Mouse (Mus musculus): ENCODE data around the gene Cdc34. TPM values are rescaled to one million over a fixed set of nuclear protein-coding genes. Genes with fewer than 3 reads are reported as not detected.

The Cdc34 gene
- polyA plus RNA-seq, 1 experiment, result 117 TPM

GRCm38 (mm10) chr10:79683726-79684640, 2.0 kb downstream of the Cdc34 start:
- Histone ChIP-seq H3K4me3 (ENCODE audit: insufficient read depth, low read length) (peak overlapping the region; percentile 88), H3K27ac (ENCODE audit: insufficient read depth, low read length) (peak overlapping the region; percentile 51), H3K4me1 (ENCODE audit: control insufficient read depth, insufficient read depth, low read length) (peaks cover 9% of the 10 kb centered on the region)
- no peak for TF ChIP-seq CTCF (IDR thresholded peaks at IDR 0.05; ENCODE audit: borderline replicate concordance, insufficient read depth, low read length)
- no peak for TF ChIP-seq POLR2A (IDR thresholded peaks at IDR 0.05; ENCODE audit: low read depth, low read length)

DNA sequence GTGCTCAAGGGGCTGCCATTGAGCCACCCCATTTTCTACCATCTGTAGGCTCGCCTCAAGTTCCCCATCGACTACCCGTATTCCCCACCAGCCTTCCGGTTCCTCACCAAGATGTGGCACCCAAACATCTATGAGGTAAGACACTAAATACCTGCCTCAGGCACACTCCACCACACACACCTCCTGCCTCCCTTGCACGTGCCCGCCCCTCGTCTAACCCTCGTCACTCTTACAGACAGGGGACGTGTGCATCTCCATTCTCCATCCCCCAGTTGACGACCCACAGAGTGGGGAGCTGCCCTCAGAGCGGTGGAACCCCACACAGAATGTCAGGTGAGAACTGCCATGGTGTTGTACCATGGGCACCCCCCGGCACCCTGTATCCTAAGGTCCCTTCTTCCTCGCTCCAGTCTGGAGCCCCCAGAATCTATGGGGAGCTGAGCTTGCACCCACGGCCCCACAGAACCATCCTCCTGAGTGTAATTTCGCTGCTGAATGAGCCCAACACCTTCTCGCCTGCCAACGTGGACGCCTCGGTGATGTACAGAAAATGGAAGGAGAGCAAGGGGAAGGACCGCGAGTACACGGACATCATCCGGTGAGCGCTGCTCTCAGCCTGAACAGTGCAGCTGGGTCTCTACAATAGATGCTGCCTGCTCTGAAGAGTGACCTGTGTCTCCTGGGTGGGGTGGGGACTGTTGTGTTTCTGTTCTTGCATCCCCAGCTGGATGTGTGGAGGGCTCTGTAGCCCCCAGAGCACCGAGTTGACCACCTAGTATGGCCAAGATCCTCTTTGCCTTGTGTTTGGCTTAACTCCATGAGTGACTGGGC, 3.0 kb downstream of the Cdc34 start:
- Histone ChIP-seq H3K4me3 (ENCODE audit: insufficient read depth, low read length) (no peak overlapping the region), H3K4me1 (ENCODE audit: control insufficient read depth, insufficient read depth, low read length) (peaks cover 9% of the 10 kb centered on the region), H3K27ac (ENCODE audit: insufficient read depth, low read length) (no peak overlapping the region)
- no peak for TF ChIP-seq CTCF (IDR thresholded peaks at IDR 0.05; ENCODE audit: borderline replicate concordance, insufficient read depth, low read length)
- no peak for TF ChIP-seq POLR2A (IDR thresholded peaks at IDR 0.05; ENCODE audit: low read depth, low read length)

GRCm38 (mm10) chr10:79686219-79686618, 4.2 kb downstream of the Cdc34 start:
- Histone ChIP-seq H3K27ac (ENCODE audit: insufficient read depth, low read length) (no peak overlapping the region), H3K4me1 (ENCODE audit: control insufficient read depth, insufficient read depth, low read length) (peaks cover 9% of the 10 kb centered on the region), H3K4me3 (ENCODE audit: insufficient read depth, low read length) (no peak overlapping the region)
- no peak for TF ChIP-seq CTCF (IDR thresholded peaks at IDR 0.05; ENCODE audit: borderline replicate concordance, insufficient read depth, low read length)
- TF ChIP-seq POLR2A (IDR thresholded peaks at IDR 0.05; ENCODE audit: low read depth, low read length), result no peak

- TF ChIP-seq CTCF (IDR thresholded peaks at IDR 0.05; ENCODE audit: borderline replicate concordance, insufficient read depth, low read length), result no peak
- TF ChIP-seq POLR2A (IDR thresholded peaks at IDR 0.05; ENCODE audit: low read depth, low read length), result no peak
- Histone ChIP-seq H3K4me3 (ENCODE audit: insufficient read depth, low read length) (no peak overlapping the region), H3K4me1 (ENCODE audit: control insufficient read depth, insufficient read depth, low read length) (peaks cover 9% of the 10 kb centered on the region), H3K27ac (ENCODE audit: insufficient read depth, low read length) (no peak overlapping the region)
These were observed 4.7 kb downstream of the Cdc34 start for GRCm38 (mm10) chr10:79686691-79687090.

DNA sequence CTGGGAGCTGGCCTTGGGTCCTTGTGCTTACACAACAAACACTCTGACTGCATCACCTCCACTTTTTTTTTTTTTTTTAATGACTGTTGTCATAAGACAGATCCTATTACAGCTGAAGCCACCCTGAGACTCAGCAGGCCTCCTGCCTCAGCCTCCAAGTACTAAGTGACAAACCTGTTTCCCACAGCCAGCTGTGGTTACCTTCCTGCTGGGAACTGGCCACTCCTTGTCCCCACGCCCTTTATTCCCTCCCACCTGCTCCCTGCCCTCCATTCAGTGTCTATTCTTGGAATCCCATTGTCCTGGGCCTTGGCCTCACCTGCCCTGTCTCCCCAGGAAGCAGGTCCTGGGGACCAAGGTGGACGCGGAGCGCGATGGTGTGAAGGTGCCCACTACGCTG, 5.5 kb downstream of the Cdc34 start:
- Histone ChIP-seq H3K4me3 (ENCODE audit: insufficient read depth, low read length) (no peak overlapping the region), H3K4me1 (ENCODE audit: control insufficient read depth, insufficient read depth, low read length) (peaks cover 9% of the 10 kb centered on the region), H3K27ac (ENCODE audit: insufficient read depth, low read length) (no peak overlapping the region)
- TF ChIP-seq POLR2A (IDR thresholded peaks at IDR 0.05; ENCODE audit: low read depth, low read length) (no peak), CTCF (IDR thresholded peaks at IDR 0.05; ENCODE audit: borderline replicate concordance, insufficient read depth, low read length) (no peak)

DNA sequence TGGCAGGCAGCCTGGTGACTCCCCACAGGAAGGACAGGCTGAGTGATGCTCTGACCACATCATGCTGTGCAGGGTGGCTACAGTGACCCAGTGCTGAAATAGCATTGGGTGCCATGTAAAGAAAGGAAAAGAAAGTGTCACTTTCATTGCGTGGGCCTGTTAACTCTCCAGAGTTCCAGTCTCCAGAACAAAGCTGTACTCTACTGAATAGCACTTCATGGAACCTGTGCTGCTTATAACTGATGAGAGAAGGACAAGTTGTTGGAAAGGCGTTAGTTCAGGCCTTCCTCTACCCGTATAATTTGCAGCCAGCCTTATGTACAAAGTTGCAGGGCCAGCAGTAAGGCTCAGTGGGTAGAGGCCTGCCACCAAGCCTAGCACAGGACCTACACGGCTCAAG, 6.7 kb downstream of the Cdc34 start, which contains the start of gene Gzmm:
Gene Gzmm (plus strand): TSS at position 301 of the 400 bp plus-strand sequence.
- Histone ChIP-seq H3K4me3 (ENCODE audit: insufficient read depth, low read length) (no peak within 1 kb of the TSS), H3K4me1 (ENCODE audit: control insufficient read depth, insufficient read depth, low read length) (peaks cover 9% of the 10 kb centered on the region)
- TF ChIP-seq CTCF (IDR thresholded peaks at IDR 0.05; ENCODE audit: borderline replicate concordance, insufficient read depth, low read length) (no peak), POLR2A (IDR thresholded peaks at IDR 0.05; ENCODE audit: low read depth, low read length) (no peak)

GRCm38 (mm10) chr10:79689178-79689577, 7.2 kb downstream of the Cdc34 start:
- TF ChIP-seq CTCF (IDR thresholded peaks at IDR 0.05; ENCODE audit: borderline replicate concordance, insufficient read depth, low read length) (no peak), POLR2A (IDR thresholded peaks at IDR 0.05; ENCODE audit: low read depth, low read length) (no peak)
- peaks cover 5% of the 10 kb centered on the region for H3K4me1 ChIP-seq (ENCODE audit: control insufficient read depth, insufficient read depth, low read length)
- H3K27ac ChIP-seq (ENCODE audit: insufficient read depth, low read length), result no peak overlapping the region
- no peak overlapping the region for H3K4me3 ChIP-seq (ENCODE audit: insufficient read depth, low read length)

More for the DNA sequence above, 6.7 kb downstream of the Cdc34 start, which contains the start of gene Gzmm:
- no peak within 1 kb of the TSS for H3K27ac ChIP-seq (ENCODE audit: insufficient read depth, low read length)

GRCm38 (mm10) chr10:79691986-79692548, 10.1 kb downstream of the Cdc34 start:
- TF ChIP-seq CTCF (IDR thresholded peaks at IDR 0.05; ENCODE audit: borderline replicate concordance, insufficient read depth, low read length) (no peak), POLR2A (IDR thresholded peaks at IDR 0.05; ENCODE audit: low read depth, low read length) (no peak; the same call in 1 of the 2 replicates)
- Histone ChIP-seq H3K4me1 (ENCODE audit: control insufficient read depth, insufficient read depth, low read length) (peaks cover 10% of the 10 kb centered on the region; the same call in 1 of the 2 replicates), H3K4me3 (ENCODE audit: insufficient read depth, low read length) (no peak overlapping the region), H3K27ac (ENCODE audit: insufficient read depth, low read length) (no peak overlapping the region)
